Mouse (Mus musculus) Patski (cell line): ENCODE results near the gene Atpaf1. TPM values are rescaled to one million over a fixed set of nuclear protein-coding genes. Genes with fewer than 3 reads are reported as not detected.

Experiments
- ATAC-seq: fragments of 100-300 bp; one replicate; pipeline ENCODE4 v1.8.0; 2021
- CTCF ChIA-PET: fragments of 350-600 bp; sonication (Branson Sonifier 250); formaldehyde crosslinking; loops from one replicate; lab custom pipeline; 2022; ENCODE audit warnings: inconsistent platforms; lab: Charles Lee
- POLR2A ChIA-PET: fragments of 350-600 bp; sonication (Branson Sonifier 250); formaldehyde crosslinking; loops from one replicate; lab custom pipeline; 2022; ENCODE audit warnings: antibody characterized with exemption, inconsistent platforms; lab: Charles Lee
- DNase-seq: peaks from one replicate; pipeline ENCODE4 v3.0.0-alpha.2; 2011; ENCODE audit warnings: low read depth, low spot score
- H3K27me3 ChIP-seq: fragments of 371-371 bp; one replicate; pipeline ENCODE4 v1.5.1; 2021
- CTCF ChIP-seq: fragments of 100-300 bp; IDR thresholded peaks from one replicate; pipeline ENCODE4 v1.5.1; 2021
- in situ Hi-C: fragments of 300-500 bp; cut with MboI; formaldehyde crosslinking; loops from 3 replicates; pipeline ENCODE4 v1.11.1; 2018; ENCODE audit warnings: low pct_unique_long_range_greater_than_20kb, mixed read lengths
- polyA plus RNA-seq: library from polyadenylated mRNA; unstranded; gene quantifications from one replicate; pipeline ENCODE4 v1.2.3, GENCODE M21; 2021

The Atpaf1 gene
- polyA plus RNA-seq, 1 experiment from 2014 or later, result 28.5 TPM

DNA sequence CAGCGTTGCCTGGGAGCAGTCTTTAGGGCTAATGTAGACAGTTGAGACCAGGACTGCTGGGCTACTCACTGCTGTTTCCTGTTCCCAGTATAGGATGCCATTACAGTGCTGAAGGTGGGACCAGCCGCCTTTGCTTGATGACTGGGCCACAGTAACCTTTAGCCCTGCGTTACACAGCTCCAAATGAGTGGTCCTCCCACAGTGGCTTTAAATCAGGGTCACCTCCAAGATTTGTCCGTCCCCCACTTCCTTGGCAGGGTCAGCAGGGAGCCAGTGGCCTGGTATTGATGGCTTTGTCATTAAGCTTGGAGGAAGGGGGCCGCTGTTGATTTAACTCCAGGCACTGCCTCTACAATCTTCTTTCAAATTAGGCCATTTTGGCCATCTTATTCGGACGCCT is 78.7 kb downstream of the Atpaf1 start:
- in situ Hi-C loops, result no loop called here
- H3K27me3 ChIP-seq, result no peaks in the 10 kb centered on the region
- ATAC-seq, result no peak
- DNase-seq, result no peak
- ChIA-PET CTCF (no interaction called here), POLR2A (no interaction called here)
- no peak for TF ChIP-seq CTCF

DNA sequence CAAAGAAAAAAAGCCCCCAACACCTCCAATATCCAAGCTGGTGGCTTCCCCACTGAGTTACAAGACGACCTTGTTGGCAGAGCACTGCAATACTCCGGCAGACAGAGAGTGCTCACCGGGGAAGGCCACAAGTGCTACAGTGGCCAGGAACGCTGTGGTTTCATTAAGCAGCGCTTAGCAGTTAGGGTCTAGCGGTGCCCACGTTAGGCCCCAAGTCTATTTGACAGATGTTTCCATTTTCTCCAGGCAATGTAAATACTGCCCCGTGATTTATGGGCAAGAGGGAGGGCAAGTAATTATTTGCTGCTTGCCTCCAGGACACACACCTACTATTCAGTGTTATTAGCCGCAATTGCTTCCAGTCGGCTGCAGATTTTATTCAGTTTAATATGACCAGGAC is 79.3 kb downstream of the Atpaf1 start:
- ChIA-PET POLR2A (no interaction called here), CTCF (no interaction called here)
- ATAC-seq, result no peak
- in situ Hi-C loops, result no loop called here
- DNase-seq, result no peak
- TF ChIP-seq CTCF, result no peak
- H3K27me3 ChIP-seq, result no peaks in the 10 kb centered on the region

Other genes with a start within 250 kb of the Atpaf1 start
- not detected for gene Cyp4a31, start 221.2 kb upstream of the Atpaf1 start, polyA plus RNA-seq
- not detected for gene Cyp4a32, start 183.8 kb upstream of the Atpaf1 start, polyA plus RNA-seq
- 0.19 TPM for gene Cyp4b1, start 137.1 kb upstream of the Atpaf1 start, polyA plus RNA-seq
- gene Efcab14, start 47.1 kb upstream of the Atpaf1 start, polyA plus RNA-seq, result 38.9 TPM
- gene Tex38, start 3.8 kb upstream of the Atpaf1 start, polyA plus RNA-seq, result 0.83 TPM
- 4.9 TPM for gene Mob3c, start 43.3 kb downstream of the Atpaf1 start, polyA plus RNA-seq
- gene Mknk1, start 54.4 kb downstream of the Atpaf1 start, polyA plus RNA-seq, result 26.3 TPM
- gene Kncn, start 99.6 kb downstream of the Atpaf1 start, polyA plus RNA-seq, result not detected
- not detected for gene 6430628N08Rik, start 105.9 kb downstream of the Atpaf1 start, polyA plus RNA-seq
- not detected for gene Dmbx1, start 155.1 kb downstream of the Atpaf1 start, polyA plus RNA-seq
- 3.4 TPM for gene Faah, start 233.1 kb downstream of the Atpaf1 start, polyA plus RNA-seq